Mouse (Mus musculus) bone marrow macrophage, adult 2 months (primary cell): ENCODE measurements around the gene Unc93b1.

ENCODE experiments used
- CTCF ChIP-seq: IDR thresholded peaks from 2 replicates; pipeline ENCODE4 v1.5.1; 2012; ENCODE audit warnings: low read depth, mild to moderate bottlenecking, low read length, moderate library complexity
- POLR2A ChIP-seq: IDR thresholded peaks from 2 replicates; pipeline ENCODE4 v1.6.1; 2012; ENCODE audit warnings: mild to moderate bottlenecking, low read depth, low read length, borderline replicate concordance

DNA sequence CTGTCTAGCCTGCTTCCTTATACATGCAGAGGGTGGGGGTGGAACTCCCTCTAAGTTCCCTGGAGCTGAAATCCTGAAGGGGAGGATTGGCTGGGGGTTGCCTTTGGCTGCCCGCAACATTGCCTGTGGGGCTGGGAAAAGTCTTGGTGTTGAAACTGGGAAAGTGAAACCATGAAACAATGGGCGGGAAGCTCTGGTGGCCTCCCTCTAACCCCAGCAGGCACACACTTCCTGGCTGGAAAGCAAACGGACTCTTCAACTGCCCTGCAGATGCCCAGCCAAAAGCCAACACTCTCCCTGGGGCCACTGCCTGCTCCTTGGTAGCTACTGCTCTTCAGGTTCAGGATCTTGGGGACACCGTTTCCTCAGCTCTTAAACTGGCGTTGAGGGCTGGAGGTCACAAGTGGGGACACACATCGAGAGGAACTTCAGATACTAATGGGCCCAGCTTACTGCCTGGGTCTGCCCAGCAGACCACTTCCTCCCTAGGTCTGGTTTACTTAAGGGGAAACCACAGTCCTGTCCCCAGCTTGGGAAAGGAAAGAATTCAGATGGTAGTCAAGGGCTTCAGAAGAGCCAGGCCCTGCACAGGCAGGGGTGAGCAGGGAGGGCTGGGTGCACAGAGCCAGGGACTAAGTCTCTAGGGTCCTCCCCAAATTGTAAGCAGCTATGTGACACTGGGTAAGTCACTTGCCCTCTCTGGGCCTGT, 29.6 kb upstream of the Unc93b1 start:
- no peak for TF ChIP-seq CTCF
- TF ChIP-seq POLR2A, result no peak
